Mouse (Mus musculus): ENCODE data around the gene Gm26558.

DNA sequence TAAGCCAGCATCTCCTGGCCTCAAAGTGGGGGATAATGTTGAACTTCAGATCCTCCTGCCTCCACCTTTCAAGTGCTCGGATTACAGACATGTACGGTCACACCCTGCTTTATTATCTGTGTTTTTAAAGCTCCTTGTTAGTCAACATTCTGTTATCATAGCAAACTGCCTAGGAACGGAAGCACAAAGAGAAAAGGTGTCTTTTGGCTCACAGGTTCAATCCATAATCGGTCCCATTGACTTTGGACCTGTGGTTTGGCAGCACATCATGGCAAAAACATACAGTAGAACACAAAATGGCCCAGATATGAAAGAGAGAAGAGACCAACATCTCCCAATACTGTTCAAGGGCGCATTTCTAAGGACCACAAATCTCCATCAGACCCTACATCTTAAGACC is 13.6 kb downstream of the Gm26558 start:
- TF ChIP-seq HCFC1 (IDR thresholded peaks at IDR 0.05; ENCODE audit: low read depth, low read length) (no peak), MAX (IDR thresholded peaks at IDR 0.05; ENCODE audit: low read length) (no peak), MAFK (IDR thresholded peaks at IDR 0.05; ENCODE audit: borderline replicate concordance, low read depth, low read length) (no peak), USF2 (IDR thresholded peaks at IDR 0.05; ENCODE audit: borderline replicate concordance in 1 of 2, insufficient read depth in 1 of 2, low read depth in 1 of 2, low read length in 2 of 2) (no peak), POLR2A (IDR thresholded peaks at IDR 0.05; ENCODE audit: control insufficient read depth in 1 of 2, insufficient read depth in 1 of 2, low read depth in 1 of 2, low read length in 2 of 2, poor library complexity in 1 of 2) (no peak), CTCF (IDR thresholded peaks at IDR 0.05 in 2 of 3, conservative IDR thresholded peaks at IDR 0.05 in 1 of 3; ENCODE audit: control insufficient read depth in 1 of 3, insufficient read depth in 1 of 3, low read depth in 2 of 3, low read length in 3 of 3, poor library complexity in 1 of 3, severe bottlenecking in 1 of 3) (no peak), ZMIZ1 (IDR thresholded peaks at IDR 0.05; ENCODE audit: low read depth, low read length) (no peak), ETS1 (IDR thresholded peaks at IDR 0.05; ENCODE audit: low read depth, low read length) (no peak), RCOR1 (IDR thresholded peaks at IDR 0.05; ENCODE audit: low read depth, low read length) (no peak), MYC (IDR thresholded peaks at IDR 0.05; ENCODE audit: low read depth, low read length) (no peak), CHD1 (IDR thresholded peaks at IDR 0.05; ENCODE audit: low read depth, low read length) (no peak), MXI1 (IDR thresholded peaks at IDR 0.05; ENCODE audit: low read depth, low read length) (no peak)
